Comparison of ENCODE assay signal across 35 mouse cellular contexts in the genomic region with DNA sequence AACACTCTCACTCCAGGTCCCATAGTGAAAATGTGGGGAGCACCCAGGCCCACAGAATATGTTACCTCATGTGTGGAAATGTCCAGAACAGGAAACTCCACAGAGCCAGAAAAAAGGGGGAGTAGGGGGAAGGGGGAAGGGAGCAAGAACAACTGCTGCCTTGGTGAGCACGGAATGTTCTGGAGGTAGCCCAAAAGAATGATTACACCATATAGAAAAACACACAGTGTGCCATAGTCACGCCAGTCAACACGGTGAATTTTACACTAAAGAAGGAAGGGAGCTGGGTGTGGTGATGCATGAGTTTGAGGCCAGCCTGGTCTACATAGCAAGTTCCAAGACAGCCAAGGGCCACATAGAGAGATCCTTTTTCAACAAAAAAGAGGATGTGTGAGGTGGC. TPM values are rescaled to one million over a fixed set of nuclear protein-coding genes. Genes with fewer than 3 reads are reported as not detected.
"Had no signal": no experiment of that assay in that cellular context is flagged by ENCODE, and none has a peak within 500 bp of the region (broad histone marks: within the 10 kb centered on the region; RNA-seq: fewer than 3 reads in every experiment).

No protein-coding gene starts in this region.

- H3K36me3 ChIP-seq: limb, embryonic 10.5 days; limb, embryonic 12.5 days; limb, embryonic 13.5 days; limb, embryonic 15.5 days; liver, embryonic 12.5 days; liver, embryonic 13.5 days; liver, embryonic 15.5 days; lung, embryonic 15.5 days; midbrain, embryonic 12.5 days; midbrain, embryonic 13.5 days; midbrain, embryonic 15.5 days; neural tube, embryonic 12.5 days had no signal

- DNase-seq: left cerebral cortex, postnatal 4 days; liver; liver, embryonic 13.5 days; liver, postnatal 0 days; lung, adult 18-20 months; lung, adult 2 months; lung, embryonic 14.5 days; lung, postnatal 14 days; lung, postnatal 36 days; lung, postnatal 4 days; midbrain, embryonic 14.5 days had no signal

- H3K9ac ChIP-seq: limb, embryonic 12.5 days; limb, embryonic 13.5 days; limb, embryonic 15.5 days; liver, embryonic 12.5 days; liver, embryonic 13.5 days; liver, embryonic 14.5 days; liver, embryonic 15.5 days; liver, postnatal 0 days; lung, embryonic 14.5 days; lung, embryonic 15.5 days; midbrain, embryonic 12.5 days; midbrain, embryonic 13.5 days; midbrain, embryonic 15.5 days; neural tube, embryonic 12.5 days had no signal

- H3K9me3 ChIP-seq: limb, embryonic 10.5 days; limb, embryonic 12.5 days; limb, embryonic 13.5 days; limb, embryonic 15.5 days; liver, embryonic 12.5 days; liver, embryonic 13.5 days; liver, embryonic 15.5 days; lung, embryonic 15.5 days; megakaryocyte, embryonic 14.5 days; midbrain, embryonic 12.5 days; midbrain, embryonic 13.5 days; midbrain, embryonic 15.5 days; neural tube, embryonic 12.5 days had no signal

- H3K27ac ChIP-seq: left cerebral cortex, adult 2 months; limb, embryonic 10.5 days; limb, embryonic 13.5 days; limb, embryonic 15.5 days; liver, embryonic 12.5 days; liver, embryonic 13.5 days; liver, embryonic 14.5 days; liver, embryonic 15.5 days; lung, embryonic 15.5 days; macrophage; midbrain, embryonic 12.5 days; midbrain, embryonic 13.5 days; midbrain, embryonic 15.5 days; neural tube, embryonic 12.5 days had no signal

- H3K4me2 ChIP-seq: limb, embryonic 12.5 days; limb, embryonic 13.5 days; limb, embryonic 15.5 days; liver, embryonic 11.5 days; liver, embryonic 12.5 days; liver, embryonic 13.5 days; liver, embryonic 15.5 days; lung, embryonic 14.5 days; lung, embryonic 15.5 days; midbrain, embryonic 11.5 days; midbrain, embryonic 12.5 days; midbrain, embryonic 13.5 days; midbrain, embryonic 15.5 days; neural tube, embryonic 12.5 days had no signal

- ATAC-seq: liver, embryonic 12.5 days; liver, postnatal 0 days; midbrain, embryonic 13.5 days; midbrain, embryonic 15.5 days; midbrain, embryonic 16.5 days had no signal

- H3K4me3 ChIP-seq: left cerebral cortex, adult 2 months; limb, embryonic 10.5 days; limb, embryonic 12.5 days; limb, embryonic 13.5 days; limb, embryonic 15.5 days; liver, embryonic 12.5 days; liver, embryonic 13.5 days; liver, embryonic 15.5 days; lung, embryonic 15.5 days; megakaryocyte, embryonic 14.5 days; midbrain, embryonic 12.5 days; midbrain, embryonic 13.5 days; midbrain, embryonic 15.5 days; myocyte; neural tube, embryonic 12.5 days had no signal

RNA-seq across cellular contexts. Expression of a gene that starts 23.8 kb away (rescaled TPM):
- total RNA-seq: left cerebral cortex, postnatal 14 days; megakaryocyte progenitor cell, adult 5-6 weeks; megakaryocyte, adult 5-6 weeks had no signal
- polyA plus RNA-seq: liver, adult 2 months; liver, embryonic 15.5 days; liver, embryonic 16.5 days; macrophage had no signal
